Mouse (Mus musculus) intestine, embryonic 14.5 days (tissue): ENCODE results near the gene Trpm4. TPM values are rescaled to one million over a fixed set of nuclear protein-coding genes. Genes with fewer than 3 reads are reported as not detected.

Source experiments
- ATAC-seq: fragments of 200-750 bp; cut with Nextera tagmentation; replicated peaks from 2 replicates; pipeline ENCODE4 v1.8.0; 2017; ENCODE audit warnings: low read depth, moderate number of reproducible peaks, moderate TSS enrichment, moderate library complexity; ENCODE audit not compliant: low FRiP score, low TSS enrichment
- DNase-seq: peaks from one replicate; pipeline ENCODE4 v3.0.0-alpha.2; 2018; ENCODE audit warnings: low spot score
- H3K27ac ChIP-seq: fragments of 300-500 bp; sonication (generic); 2 replicates; pipeline ENCODE4 v1.5.1; 2014; ENCODE audit warnings: low read depth, mild to moderate bottlenecking, control low read depth
- H3K27me3 ChIP-seq: fragments of 300-500 bp; sonication (generic); replicated peaks from 2 replicates; pipeline ENCODE4 v1.6.1; 2014; ENCODE audit warnings: low read length, control low read depth; ENCODE audit not compliant: control insufficient read depth, insufficient read depth
- H3K36me3 ChIP-seq: fragments of 300-500 bp; sonication (generic); 2 replicates; pipeline ENCODE4 v1.6.1; 2014; ENCODE audit warnings: low read length, control low read depth; ENCODE audit not compliant: control insufficient read depth, insufficient read depth
- H3K4me1 ChIP-seq: fragments of 300-500 bp; sonication (generic); replicated peaks from 2 replicates; pipeline ENCODE4 v1.6.1; 2014; ENCODE audit warnings: low read length, control low read depth, mixed read lengths; ENCODE audit not compliant: control insufficient read depth, insufficient read depth
- H3K4me2 ChIP-seq: fragments of 300-500 bp; sonication (generic); 2 replicates; pipeline ENCODE4 v1.6.1; 2014; ENCODE audit warnings: low read length
- H3K4me3 ChIP-seq: fragments of 300-500 bp; sonication (generic); 2 replicates; pipeline ENCODE4 v1.5.1; 2014; ENCODE audit warnings: low read depth, low read length, control low read depth, mixed read lengths
- H3K9ac ChIP-seq: fragments of 300-500 bp; sonication (generic); 2 replicates; pipeline ENCODE4 v1.6.1; 2014; ENCODE audit warnings: mild to moderate bottlenecking, low read length
- H3K9me3 ChIP-seq: fragments of 300-500 bp; sonication (generic); 2 replicates; pipeline ENCODE4 v1.6.1; 2016; ENCODE audit warnings: low read length, control low read depth; ENCODE audit not compliant: control insufficient read depth
- WGBS: fragments of 180-500 bp; shearing (Covaris S2); extraction: QIAGEN DNeasy Blood & Tissue Kit; methylation state at CpG from one replicate; pipeline ENCODE4 v1.1.7; 2014; 5-methylcytosine and 5-hydroxymethylcytosine counted together
- polyA plus RNA-seq: library from polyadenylated mRNA; unstranded; fragments of >200 nt; fragmentation: Nextera tagmentation; extraction: Ambion mirVana; gene quantifications from 2 replicates; pipeline ENCODE4 v1.2.1, GENCODE M21; 2014

Gene Trpm4
- polyA plus RNA-seq, 1 experiment from 2014 or later, result 21.3 TPM

DNA sequence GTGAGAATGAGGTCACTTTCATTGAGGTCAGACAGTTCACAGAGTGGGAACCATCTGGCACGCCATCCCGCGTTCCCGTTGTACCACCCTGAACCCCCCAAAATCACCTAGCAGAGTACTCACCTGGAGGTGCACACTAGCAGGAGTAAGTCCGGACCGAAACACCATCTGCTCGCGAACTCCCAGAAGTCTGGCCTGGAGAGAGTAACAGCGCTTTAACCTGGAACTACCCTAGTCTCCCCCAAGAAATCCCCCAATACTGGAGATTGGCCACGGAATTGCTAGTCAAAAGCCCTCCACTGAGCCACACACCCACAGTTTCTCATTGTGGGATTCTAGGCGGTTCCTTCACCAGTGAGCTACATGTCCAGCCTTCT lies 6.5 kb upstream of the Trpm4 start:
- Histone ChIP-seq H3K4me3 (peak overlapping the region; percentile 40), H3K9ac (peak overlapping the region; percentile 42), H3K9me3 (no peaks in the 10 kb centered on the region), H3K27ac (no peak overlapping the region), H3K36me3 (no peaks in the 10 kb centered on the region), H3K27me3 (no peaks in the 10 kb centered on the region), H3K4me2 (peak overlapping the region; percentile 76), H3K4me1 (peaks cover 31% of the 10 kb centered on the region)
- WGBS, result 1% methylated on average over 11 of the region's 11 CpGs
- ATAC-seq (no peak), DNase-seq (no peak)

DNA sequence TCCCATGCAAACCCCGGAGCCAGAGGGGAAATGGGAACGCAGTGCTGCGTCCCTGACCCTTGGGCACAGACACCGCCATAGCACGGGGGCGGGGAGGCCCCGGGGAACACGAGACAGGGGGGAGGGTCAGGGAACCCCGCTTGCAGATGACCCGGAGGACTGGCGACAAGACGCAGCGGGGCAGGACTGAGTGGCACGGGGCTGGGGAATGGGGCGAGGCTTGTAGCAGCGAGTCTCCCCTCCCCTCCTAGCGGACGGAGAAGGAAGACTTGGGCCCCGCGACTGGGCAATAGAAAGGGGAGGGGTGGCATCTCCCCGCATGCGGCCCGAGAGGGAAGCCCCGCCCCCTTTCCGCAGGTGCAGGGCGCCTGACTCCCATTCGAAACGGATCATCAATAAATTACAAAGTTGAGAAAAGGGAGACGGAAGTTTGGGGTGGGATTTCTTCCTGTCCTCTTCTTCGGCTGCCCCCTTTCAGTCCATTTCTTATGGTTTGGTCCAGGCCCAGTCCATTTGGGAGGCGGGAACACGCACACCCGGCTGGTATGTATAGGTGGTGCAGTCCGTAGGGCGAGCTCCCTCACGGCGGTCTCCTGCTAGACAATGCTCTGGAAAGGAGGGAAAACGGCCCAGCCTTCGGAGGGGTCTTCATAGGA lies 6.0 kb upstream of the Trpm4 start:
- Histone ChIP-seq H3K4me2 (peak overlapping the region; percentile 76), H3K27ac (peak overlapping the region; percentile 48; the same call in 1 of the 2 replicates), H3K9me3 (no peaks in the 10 kb centered on the region), H3K4me3 (peak overlapping the region; percentile 40), H3K9ac (peak overlapping the region; percentile 42), H3K27me3 (no peaks in the 10 kb centered on the region), H3K4me1 (peaks cover 36% of the 10 kb centered on the region), H3K36me3 (no peaks in the 10 kb centered on the region)
- WGBS, result under 1% methylated on average over 35 of the region's 39 CpGs
- DNase-seq, result peak; percentile 97
- ATAC-seq, result peak; percentile 63

DNA sequence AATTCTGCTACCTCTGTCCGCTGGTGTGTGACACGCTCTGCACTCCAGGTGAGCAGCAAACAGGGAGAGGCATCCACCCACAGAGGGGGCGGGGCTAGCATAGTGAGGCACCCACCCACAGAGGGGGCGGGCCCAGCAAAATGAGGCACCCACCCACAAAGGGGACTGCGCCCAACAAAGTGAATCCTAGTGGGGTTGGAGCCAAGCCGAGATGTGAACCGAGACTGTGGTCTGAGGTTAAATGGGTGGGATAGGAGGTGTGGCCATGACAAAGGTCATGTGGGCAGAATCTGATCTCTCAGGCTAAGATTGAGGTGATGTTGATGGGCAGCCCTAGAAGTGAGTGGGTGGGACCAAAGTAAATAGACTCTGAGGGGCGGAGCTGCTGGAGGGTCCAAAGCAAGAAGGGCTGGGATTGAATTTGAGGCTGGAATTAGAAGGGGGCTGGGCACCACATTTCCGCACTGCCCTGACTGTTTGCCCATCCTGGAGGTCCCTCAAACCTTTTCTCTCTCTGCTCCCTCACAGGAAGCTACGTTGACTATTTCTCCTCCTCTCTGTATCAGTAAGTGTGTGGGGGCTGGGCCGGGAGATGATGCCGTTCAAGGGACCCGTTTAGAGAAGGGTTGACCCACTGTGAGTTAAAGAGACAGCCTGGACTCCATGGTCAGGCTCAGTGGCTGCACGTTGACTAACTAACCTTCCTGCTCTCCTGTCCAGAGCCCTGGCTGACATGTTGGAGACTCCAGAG lies 4.8 kb upstream of the Trpm4 start:
- 2% methylated on average over 14 of the region's 14 CpGs for WGBS
- H3K9ac ChIP-seq, result no peak overlapping the region
- no peaks in the 10 kb centered on the region for H3K9me3 ChIP-seq
- H3K27me3 ChIP-seq, result no peaks in the 10 kb centered on the region
- no peaks in the 10 kb centered on the region for H3K36me3 ChIP-seq
- peak overlapping the region; percentile 58 for H3K27ac ChIP-seq
- peak overlapping the region; percentile 76 for H3K4me2 ChIP-seq
- DNase-seq (peak; percentile 84), ATAC-seq (peak; percentile 34)
- H3K4me3 ChIP-seq, result peak overlapping the region; percentile 40
- H3K4me1 ChIP-seq, result peaks cover 42% of the 10 kb centered on the region

DNA sequence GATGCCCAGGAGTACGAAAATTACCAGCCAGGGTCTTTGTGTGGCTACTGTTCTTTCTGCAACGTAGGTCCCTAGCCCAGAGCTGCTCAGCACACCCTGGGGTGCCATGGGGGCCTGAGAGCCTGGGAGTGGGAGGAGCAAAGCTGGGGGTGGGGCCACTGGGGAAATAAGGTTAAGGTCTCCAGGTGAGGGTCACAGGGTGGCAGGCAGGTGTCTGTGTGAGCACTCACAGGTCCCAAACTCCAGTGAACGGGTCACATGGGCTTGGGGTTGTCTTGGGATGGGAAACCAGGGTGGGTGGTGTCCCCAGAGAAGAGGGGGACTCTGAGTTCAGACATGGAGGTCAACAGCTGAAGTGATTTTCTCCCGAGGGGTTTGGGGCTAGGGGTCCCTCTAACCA lies 3.9 kb upstream of the Trpm4 start:
- H3K36me3 ChIP-seq, result no peaks in the 10 kb centered on the region
- peaks cover 48% of the 10 kb centered on the region for H3K4me1 ChIP-seq
- DNase-seq (no peak), ATAC-seq (no peak)
- no peak overlapping the region for H3K9ac ChIP-seq
- H3K27ac ChIP-seq, result no peak overlapping the region
- H3K9me3 ChIP-seq, result no peaks in the 10 kb centered on the region
- 20% methylated on average over 4 of the region's 4 CpGs for WGBS
- H3K4me2 ChIP-seq, result peak overlapping the region; percentile 76; the same call in 1 of the 2 replicates
- no peak overlapping the region for H3K4me3 ChIP-seq
- no peaks in the 10 kb centered on the region for H3K27me3 ChIP-seq

DNA sequence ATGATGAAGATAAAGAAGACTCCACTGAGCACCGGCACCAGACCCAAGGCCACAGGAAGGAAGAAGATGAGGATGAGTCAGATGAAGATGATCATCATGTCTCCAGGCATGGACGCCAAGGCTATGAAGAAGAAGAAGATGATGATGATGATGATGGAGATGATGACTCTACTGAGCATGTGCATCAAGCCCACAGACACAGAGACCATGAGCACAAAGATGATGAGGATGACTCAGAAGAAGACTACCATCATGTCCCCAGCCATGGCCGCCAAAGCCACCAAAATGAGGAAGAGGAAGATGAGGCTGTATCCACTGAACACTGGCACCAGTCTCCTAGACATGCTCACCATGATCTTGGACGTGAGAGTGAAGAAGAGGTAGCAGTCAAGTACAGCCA lies 2.7 kb upstream of the Trpm4 start:
- WGBS, result 92% methylated on average over 4 of the region's 4 CpGs
- no peak overlapping the region for H3K4me2 ChIP-seq
- no peak overlapping the region for H3K9ac ChIP-seq
- H3K9me3 ChIP-seq, result no peaks in the 10 kb centered on the region
- H3K4me1 ChIP-seq, result peaks cover 53% of the 10 kb centered on the region
- no peaks in the 10 kb centered on the region for H3K27me3 ChIP-seq
- H3K27ac ChIP-seq, result no peak overlapping the region
- ATAC-seq (no peak), DNase-seq (no peak)
- no peaks in the 10 kb centered on the region for H3K36me3 ChIP-seq
- no peak overlapping the region for H3K4me3 ChIP-seq

DNA sequence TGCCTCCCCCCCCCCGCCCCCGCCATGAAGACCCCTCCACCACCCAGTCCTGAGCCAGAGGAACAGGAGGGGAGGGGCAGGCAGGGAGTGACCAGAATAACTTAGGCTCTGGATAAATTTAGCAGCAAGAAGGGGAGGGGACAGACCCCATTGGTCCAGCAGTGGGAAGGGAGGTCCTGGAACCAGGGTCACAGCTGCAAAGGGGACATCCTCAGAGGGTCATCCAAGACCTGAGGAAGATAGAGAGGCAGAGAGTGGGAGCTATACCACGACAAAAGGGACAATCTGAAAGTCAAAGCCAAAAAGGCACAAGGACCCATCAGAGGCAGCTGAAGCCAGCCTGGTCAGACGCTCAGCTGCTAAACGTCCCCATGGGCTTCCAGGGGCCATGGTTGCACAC lies 1.5 kb upstream of the Trpm4 start, which contains the start of gene Hrc:
TSS of gene Hrc (plus strand) at position 235 of the 400 bp plus-strand sequence.
- Histone ChIP-seq H3K9ac (no peak within 1 kb of the TSS; the same call in 1 of the 2 replicates), H3K4me2 (peak within 1 kb of the TSS; percentile 93), H3K27ac (peak within 1 kb of the TSS; percentile 89; the same call in 1 of the 2 replicates), H3K27me3 (no peaks in the 10 kb centered on the region), H3K36me3 (no peaks in the 10 kb centered on the region), H3K4me1 (peaks cover 44% of the 10 kb centered on the region), H3K9me3 (no peaks in the 10 kb centered on the region), H3K4me3 (peak within 1 kb of the TSS; percentile 65; the same call in 1 of the 2 replicates)
- ATAC-seq (no peak), DNase-seq (no peak)
- WGBS, result 32% methylated on average over 5 of the region's 5 CpGs

DNA sequence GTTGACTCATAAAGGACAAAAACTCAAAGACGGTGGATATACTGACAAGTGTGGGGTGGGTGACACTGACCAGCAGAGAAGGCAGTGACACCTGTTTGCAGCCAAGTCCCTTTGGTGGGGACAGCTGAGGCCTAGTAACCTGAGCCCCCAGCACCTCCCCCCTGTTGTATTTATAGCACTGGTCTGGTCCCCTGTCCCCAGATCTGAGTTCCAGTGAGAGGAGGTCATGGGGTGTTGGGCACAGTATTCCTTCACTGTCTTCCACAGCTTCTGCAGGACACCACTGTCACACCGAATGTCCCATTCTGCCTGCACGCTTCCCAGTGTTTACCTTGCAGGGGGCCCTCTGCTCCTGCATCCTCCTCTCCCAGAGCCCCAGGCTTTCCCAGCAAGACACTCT lies 1.0 kb upstream of the Trpm4 start:
- no peaks in the 10 kb centered on the region for H3K27me3 ChIP-seq
- H3K4me1 ChIP-seq, result peaks cover 42% of the 10 kb centered on the region
- 0 out of 2 replicates have a peak overlapping the region, but pooled peaks have one; percentile 14 for H3K4me2 ChIP-seq
- DNase-seq (no peak), ATAC-seq (no peak)
- no peaks in the 10 kb centered on the region for H3K36me3 ChIP-seq
- H3K27ac ChIP-seq, result no peak overlapping the region
- no peak overlapping the region for H3K9ac ChIP-seq
- no peak overlapping the region for H3K4me3 ChIP-seq
- no peaks in the 10 kb centered on the region for H3K9me3 ChIP-seq
- WGBS, result 19% methylated on average over 3 of the region's 3 CpGs

DNA sequence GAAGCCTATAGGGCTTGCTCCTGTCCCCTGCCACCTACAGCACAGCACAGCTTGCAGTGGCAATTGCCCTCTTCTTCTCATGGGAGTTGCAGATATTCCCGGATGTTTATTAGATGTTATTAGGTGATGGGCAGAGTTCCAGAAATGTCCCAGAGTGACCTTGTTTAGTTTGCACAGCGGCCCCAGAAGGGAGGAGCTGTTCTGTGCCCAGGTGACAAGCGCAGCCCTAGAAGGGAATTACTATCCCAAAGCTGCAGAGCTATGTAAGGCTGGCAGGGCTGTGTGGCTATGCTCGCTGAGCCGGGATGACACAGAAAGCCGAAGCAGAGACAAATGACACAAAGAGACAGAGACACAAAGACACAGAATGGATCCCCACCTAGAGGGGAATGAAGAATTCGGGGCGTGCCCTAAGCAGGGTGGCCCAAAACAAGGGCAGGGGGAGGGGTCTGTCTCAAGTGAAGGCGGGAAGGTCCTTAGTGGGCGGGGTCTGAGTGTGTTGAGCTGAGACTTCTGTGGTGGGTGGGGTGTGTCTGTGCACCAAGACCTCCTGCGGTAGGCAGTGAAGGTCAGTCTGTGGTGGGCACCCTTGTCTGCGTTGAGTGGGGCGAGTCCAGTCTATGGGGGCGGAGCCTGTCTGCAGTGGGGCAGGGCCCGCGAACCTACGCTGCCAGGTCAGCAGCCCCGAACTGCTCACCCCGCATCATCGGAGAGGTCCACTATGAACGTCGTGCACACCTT lies 725 bp downstream of the Trpm4 start:
- peak overlapping the region; percentile 89 for H3K27ac ChIP-seq
- peak overlapping the region; percentile 93 for H3K4me2 ChIP-seq
- 2% methylated on average over 22 of the region's 22 CpGs for WGBS
- no peaks in the 10 kb centered on the region for H3K27me3 ChIP-seq
- ATAC-seq, result peak; percentile 66
- H3K4me3 ChIP-seq, result peak overlapping the region; percentile 65
- no peaks in the 10 kb centered on the region for H3K9me3 ChIP-seq
- H3K36me3 ChIP-seq, result no peaks in the 10 kb centered on the region
- peak; percentile 80 for DNase-seq
- H3K4me1 ChIP-seq, result peaks cover 29% of the 10 kb centered on the region
- H3K9ac ChIP-seq, result peak overlapping the region; percentile 69
